Mouse (Mus musculus): ENCODE measurements around the gene Gm27029.
"Not testable (repeated sequence)": the region's sequence is repeated elsewhere in the genome, so short reads cannot be mapped to it uniquely, and the experiment has no call there.

The Gm27029 gene

DNA sequence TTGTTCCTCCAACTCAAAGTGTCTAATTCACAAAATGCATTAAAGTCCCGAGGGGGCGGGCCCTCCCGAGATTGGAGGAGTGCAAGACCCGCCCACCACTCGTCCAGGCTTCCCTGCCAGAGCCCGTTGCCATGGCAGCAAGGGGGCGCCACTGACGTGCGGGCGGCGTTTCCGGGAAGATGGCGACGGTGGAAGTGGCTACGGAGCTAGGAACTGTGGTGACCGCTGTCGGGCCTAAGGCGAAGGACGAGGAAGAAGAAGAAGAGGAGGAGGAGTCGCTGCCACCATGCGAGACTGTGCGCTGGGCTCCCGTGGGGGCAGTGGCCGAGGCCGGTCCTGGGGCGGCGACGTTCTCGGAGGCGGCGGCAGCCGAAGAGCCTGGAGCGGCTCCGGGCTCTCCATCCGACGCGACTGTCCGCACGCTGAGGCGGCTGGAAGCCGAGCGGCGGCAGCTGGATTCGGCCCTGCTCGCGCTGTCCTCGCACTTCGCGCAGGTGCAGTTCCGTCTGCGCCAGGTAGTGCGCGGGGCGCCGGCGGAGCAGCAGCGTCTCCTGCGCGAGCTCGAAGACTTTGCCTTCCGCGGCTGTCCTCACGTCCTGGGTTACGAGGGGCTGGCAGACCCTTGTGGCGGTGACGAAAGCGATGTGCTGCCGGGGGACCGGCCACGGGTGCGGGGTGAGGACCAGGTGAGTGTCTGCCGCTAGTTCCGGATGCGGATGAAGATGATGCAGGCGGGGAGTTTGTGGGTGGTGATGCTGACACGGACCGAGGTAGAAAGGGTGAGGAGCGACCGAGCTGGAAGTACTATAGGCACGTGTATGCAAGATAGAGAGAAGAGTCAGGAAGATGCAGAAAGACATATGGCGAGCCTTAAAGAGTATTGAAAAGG lies 573 bp upstream of the Gm27029 start, which contains the start of the genes Rundc1 and Ptges3l:
Rundc1 (plus strand) TSS at position 161 of the 889 bp plus-strand sequence.
Ptges3l (minus strand) TSS at position 409 of the 889 bp plus-strand sequence.
- peak; percentile 98 to 99 for DNase-seq (ENCODE audit: low spot score in 2 of 2)

DNA sequence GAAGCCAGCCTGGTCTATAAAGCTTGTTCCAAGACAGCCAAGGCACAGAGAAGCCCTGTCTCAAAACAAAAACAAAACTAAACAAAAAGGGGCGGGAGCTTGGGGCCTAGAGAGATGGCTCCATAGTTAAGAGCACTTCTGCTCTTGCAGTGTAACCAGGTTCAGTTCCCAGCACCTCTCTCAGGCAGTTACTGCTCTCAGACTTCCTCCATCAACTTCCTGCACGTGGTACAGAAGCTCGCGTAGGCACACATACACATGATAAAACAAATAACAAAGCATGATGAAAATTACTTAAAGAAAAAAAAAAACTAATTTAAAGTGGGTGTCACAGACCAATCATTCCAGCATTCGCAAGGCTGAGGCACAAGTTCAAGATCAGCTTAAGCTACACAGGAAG lies 4.4 kb downstream of the Gm27029 start:
- DNase-seq (ENCODE audit: low spot score in 2 of 2): no peak

DNA sequence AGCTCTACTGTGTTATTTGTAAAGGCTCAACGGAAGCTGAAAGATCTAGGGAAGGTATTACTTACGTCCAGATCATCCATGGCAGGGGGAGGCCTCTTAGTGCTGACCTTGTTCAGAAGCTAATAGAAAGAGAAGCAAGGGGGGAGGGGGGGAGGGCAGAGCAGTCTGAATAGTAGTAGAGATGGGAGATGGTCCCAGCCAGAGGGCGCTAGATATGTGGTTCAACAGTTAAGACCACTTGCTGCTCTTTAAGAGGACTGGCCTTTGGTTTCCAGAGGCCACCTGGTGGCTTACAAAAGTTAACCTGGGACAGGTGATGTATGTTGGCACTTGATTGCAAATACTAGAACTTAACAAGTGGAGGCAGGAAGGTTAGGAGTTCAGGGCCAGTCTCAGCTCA lies 5.0 kb downstream of the Gm27029 start:
- DNase-seq (ENCODE audit: low spot score in 2 of 2): no peak

DNA sequence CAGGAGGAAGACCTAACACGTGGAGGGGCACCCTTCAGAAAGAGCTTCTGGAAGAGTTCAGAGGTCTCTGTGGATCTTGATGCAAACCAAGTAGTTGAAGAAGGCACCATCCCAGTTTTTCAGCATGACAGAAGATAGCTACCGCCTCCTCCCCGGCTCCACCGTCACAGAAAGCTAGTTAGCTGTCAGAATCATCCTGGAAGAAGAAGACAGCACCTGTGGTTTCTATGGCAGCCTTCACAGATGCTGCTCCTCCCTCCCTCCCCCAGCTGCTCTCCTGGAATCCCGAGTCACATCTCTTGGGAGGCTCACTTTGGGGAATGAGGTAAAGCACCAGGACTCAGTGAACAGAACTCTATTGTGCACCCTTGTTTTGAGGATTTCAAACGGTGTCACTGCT lies 5.6 kb downstream of the Gm27029 start:
- DNase-seq (ENCODE audit: low spot score in 2 of 2): no peak

DNA sequence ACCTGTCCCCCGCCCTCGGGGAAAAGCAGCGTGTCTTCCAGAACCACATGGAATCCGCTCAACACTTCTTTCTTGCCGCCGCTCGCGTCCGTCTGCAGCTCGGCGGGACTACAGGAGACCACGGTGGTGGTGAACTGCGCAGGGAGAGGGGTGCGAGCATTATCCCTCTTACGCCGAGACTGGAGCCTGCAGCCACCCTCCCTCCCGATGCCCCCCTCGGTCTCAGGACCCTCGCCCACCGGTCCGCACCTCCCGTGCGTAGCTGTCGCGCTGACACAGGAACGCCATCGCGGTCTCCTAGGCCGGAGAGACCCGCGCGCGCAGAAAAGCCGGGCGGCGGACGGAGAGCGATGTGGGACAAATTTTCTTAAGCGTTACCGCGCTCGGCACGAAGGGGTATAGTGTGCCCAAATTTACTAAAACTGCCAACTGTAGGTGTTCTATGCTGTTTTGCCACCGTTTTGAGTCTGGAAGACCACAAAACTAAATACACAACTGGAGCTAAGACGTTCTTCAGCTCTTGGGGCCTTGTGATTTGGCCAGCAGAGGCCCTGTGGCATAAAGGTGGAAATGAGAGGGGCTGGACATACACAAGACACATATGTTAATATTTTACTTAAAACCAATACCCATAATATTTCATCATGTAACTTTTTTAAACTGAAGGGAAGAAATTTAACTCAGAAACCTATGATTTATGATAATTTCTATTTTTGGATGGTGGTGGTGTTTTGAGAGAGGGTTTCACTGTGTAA lies 7.3 kb downstream of the Gm27029 start, which contains the start of gene Aarsd1:
Aarsd1 (minus strand) TSS at position 515 of the 755 bp plus-strand sequence.
- peak; percentile 83 for DNase-seq (ENCODE audit: low spot score in 2 of 2)

DNA sequence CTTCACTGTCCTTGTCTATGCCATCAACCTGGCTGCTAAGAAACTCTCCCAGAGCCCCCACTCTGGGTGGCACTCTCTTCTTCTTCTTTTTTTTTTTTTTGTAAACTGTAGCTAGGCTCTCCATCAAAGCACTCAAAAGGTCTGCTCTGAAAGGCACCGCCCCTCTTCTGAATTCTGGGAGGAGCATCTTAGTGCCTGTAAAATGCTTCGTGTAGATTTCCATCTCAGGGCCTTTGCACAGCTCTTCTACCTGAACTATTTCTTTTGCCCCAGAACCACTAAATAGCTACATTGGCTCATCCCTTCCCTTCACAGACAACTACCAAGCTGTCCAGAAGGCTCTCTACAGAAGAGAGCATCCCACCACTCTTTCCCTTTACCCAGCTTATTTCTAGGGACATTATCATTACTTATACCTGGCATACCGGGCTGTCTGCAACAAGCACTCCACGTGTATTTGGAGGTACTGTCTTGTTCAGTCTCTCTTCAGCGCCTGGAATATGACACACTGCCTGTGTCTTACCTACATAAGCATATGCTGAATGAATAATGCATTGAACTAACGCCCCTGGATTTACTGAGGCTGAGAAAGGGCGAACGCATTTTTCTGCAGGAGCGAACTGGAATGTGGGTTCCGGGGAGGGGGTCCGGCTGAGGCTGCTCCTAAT lies 8.0 kb downstream of the Gm27029 start:
- no peak for DNase-seq (ENCODE audit: low spot score in 2 of 2)

DNA sequence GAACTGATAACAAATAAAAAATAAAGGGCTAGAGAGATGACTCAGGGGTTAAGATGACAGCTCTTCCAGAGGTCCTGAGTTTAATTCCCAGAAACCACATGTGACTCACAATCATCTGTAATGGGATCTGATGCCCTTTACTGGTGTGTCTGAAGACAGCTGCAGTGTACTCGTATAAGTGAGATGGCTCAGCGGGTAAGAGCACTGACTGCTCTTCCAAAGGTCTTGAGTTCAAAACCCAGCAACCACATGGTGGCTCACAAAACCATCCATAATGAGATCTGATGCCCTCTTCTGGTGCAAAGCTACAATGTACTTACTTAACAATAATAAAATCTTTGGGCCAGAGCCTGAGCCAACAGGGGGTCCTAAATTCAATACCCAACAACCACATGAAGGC lies 9.3 kb downstream of the Gm27029 start:
- DNase-seq (ENCODE audit: low spot score in 2 of 2): no peak

DNA sequence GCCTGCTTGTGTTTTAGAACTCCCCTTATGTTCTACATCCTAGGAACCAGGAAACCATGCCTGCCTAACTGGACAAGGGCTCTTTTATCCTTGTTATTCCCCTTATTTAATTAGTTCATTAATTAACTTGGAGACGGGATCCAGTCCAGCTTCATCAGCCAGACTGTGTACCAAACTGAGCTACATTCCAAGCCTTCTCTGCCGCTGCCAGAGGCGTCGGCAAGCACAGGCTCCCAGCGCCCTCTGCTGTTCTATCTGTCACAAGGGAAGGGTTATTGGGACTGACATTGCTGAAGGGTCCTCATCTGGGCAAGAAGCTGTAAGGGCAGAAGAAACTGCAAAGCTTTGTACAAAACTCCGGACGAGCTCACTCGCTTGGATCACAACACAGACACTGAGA lies 29.5 kb downstream of the Gm27029 start:
- peak; percentile 47 to 69 for DNase-seq (ENCODE audit: low spot score in 2 of 2)

DNA sequence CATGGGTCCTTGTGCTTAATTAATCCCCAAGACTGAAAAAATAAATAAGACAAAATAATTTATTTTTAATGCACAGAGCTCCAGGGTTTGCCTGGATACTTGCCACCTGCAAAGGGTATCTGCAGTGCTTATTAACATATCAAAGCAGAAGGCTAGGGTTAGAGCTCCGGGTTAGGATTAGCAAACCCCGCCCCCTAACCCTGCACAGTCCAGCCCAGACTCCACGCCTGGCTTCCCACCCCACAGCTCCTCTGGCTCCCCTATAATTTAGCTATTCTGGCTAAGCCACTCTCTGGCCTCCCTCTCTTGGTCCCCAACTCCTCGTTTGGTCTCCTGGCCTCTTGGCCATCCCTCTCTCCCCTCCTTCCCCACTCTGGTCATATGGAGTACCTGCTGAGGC lies 42.8 kb downstream of the Gm27029 start:
- no peak for DNase-seq (ENCODE audit: low spot score in 2 of 2)

DNA sequence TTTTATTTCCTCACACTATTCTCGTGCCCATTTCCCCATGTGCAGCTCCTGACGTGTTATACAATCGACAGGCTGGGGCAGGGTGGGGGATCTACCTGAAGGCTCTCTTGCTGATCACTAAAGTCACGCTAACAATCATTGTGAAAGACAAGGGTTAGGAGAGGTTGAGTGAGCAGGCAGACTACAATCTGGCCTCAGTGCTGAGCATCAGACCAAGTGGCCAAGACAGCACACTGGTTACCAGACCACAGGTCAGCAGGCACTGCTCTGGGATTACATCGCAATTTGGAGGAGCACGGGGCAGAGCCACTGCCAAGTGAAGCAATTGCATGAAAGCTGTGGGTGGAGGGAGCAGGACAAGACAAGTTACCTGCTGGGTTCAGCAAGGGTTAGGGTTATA lies 45.7 kb downstream of the Gm27029 start:
- peak in 1 of 2 experiments; percentile 40 for DNase-seq (ENCODE audit: low spot score in 2 of 2)

DNA sequence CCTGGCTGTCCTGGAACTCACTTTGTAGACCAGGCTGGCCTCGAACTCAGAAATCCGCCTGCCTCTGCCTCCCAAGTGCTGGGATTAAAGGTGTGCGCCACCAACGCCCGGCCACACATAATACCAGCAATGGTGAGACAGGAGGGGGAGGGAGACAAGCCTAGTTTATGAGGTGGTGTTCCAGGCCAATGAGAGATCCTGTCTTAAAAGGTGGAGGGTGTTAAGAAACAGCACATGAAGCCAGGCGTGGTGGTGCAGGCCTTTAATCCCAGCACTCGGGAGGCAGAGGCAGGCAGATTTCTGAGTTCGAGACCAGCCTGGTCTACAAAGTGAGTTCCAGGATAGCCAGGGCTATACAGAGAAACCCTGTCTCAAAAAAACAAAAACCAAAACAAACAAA lies 46.4 kb downstream of the Gm27029 start:
- DNase-seq (ENCODE audit: low spot score in 2 of 2): not testable (repeated sequence)

DNA sequence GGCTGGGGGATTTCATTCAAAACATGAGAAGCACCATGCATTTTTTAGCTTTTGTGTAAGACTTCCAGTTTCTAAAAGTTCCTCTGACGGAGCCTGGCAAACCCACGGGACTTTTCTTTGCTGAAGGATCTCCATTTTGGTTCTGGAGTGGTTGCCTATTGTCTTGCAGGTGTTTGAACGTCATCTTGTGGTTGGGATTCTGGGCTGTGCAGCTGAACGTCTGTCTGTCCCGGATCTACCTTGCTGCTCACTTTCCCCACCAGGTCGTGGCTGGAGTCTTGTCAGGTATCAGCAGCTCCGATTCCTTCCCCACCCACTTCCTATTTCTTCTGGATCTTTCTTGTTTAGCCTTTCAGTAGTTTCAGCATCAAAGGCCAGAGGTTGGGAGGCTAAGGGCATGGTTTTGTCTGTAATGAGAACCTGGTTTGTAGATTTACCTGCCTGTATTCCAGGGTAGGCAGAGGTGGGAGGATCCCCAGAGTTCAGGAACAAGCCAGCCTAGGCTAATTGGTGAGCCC lies 50.1 kb downstream of the Gm27029 start:
- no peak for DNase-seq (ENCODE audit: low spot score in 2 of 2)

DNA sequence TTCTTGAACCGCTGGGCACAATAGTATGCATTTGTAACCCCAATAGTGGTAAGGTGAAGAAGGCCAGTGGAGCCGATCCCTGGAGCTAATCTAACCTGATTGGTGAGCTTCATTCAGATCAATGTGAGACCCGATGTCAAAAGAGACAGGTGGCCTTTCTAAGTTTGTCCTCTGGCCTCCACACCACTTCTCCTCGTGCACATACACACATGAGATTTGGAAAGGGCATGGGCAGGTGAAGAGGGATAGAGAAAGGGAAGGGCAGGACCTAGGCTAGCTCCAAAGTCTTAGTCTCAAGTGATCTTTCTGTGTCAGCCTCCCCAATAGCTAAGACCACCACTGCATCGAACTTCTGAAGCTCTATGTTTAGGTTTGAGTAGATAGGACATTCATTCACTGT lies 54.5 kb downstream of the Gm27029 start:
- no peak for DNase-seq (ENCODE audit: low spot score in 2 of 2)

DNA sequence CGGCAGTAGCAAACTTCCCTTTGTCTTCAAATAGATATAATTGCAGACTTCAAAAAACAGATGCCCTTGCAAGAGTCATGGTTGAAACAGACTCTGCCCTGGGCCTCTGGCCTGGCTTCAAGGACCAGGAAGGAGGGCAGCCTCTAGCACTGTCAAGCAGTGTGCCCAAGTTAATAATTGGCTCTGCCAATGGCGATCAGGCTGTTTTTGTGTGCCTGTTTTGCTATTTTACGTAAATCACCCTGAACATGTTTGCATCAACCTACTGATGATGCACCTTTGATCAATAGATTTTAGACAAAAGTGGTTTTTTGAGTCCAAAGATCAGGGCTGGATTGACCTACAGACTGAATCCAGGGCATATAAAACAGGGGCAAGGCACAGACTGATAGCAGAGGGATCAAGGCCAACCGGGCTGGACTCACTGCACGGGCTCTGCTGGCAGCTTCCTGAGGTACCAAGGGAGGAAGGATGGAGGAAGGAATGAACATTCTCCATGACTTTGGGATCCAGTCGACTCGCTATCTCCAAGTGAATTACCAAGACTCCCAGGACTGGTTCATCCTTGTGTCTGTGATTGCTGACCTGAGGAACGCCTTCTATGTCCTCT lies 57.2 kb downstream of the Gm27029 start, which contains the start of gene G6pc:
G6pc (plus strand) TSS at position 236 of the 610 bp plus-strand sequence.
- DNase-seq (ENCODE audit: low spot score in 2 of 2): no peak

DNA sequence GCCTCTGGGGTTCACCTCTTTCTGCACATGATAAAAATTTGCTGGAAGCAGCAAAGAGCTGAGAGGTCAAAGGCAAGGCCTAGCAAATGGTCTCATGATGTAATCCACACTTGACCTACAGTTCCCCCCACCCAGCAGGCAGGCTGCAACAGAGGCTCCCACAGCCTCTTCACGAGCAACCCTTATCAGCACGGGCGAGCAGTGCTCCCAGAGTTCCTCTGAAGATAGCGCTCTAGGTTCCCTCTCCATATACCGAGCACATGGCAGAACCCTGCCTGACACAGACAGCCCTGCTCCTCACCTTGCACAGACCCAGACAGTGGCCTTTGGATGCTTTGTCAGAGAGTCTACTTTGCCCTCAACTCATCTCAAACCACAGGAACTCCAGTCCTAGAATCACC lies 60.1 kb downstream of the Gm27029 start:
- no peak for DNase-seq (ENCODE audit: low spot score in 2 of 2)

DNA sequence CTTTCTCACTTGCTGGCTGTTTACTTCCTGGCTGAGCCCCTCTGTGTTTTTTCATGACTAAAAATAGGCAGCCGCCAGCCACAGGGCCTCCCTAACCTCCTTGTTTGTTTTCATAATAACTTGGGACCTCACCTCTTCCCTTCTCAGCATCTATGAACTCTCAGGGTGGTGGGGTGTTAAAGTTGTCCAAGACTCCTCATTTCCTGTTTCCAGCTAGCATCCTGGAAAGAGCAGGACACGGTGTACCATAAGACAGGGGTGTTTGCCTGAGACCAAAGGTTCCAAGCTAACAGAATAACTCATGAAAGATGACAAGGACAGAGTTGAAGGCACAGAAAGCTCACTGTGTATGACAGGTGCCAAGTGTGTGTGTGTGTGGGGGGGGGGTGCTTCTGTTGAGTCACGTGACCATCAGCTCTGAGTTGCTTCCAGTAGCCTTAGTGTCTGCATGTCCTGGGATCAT lies 63.9 kb downstream of the Gm27029 start:
- no peak for DNase-seq (ENCODE audit: low spot score in 2 of 2)

DNA sequence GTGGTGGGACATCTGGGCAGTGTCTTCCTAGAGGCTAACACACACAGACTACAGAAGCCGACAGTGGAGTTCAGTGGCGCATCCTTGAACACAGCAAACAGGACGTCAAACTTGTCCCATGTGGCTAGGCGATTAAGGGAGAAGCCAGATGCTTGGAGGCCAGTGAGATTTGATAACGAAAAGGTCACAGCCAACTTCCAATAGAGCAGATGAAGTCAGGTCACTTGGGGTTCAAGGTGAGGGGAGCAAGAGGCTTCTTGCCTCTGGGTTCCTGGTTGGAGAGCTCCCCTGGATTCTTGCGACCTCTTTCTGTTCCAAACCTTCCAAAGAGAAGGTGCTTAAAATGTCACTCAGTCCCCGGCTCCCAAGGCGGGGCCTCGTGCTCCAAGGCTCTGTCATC lies 64.8 kb downstream of the Gm27029 start:
- DNase-seq (ENCODE audit: low spot score in 2 of 2): no peak

DNA sequence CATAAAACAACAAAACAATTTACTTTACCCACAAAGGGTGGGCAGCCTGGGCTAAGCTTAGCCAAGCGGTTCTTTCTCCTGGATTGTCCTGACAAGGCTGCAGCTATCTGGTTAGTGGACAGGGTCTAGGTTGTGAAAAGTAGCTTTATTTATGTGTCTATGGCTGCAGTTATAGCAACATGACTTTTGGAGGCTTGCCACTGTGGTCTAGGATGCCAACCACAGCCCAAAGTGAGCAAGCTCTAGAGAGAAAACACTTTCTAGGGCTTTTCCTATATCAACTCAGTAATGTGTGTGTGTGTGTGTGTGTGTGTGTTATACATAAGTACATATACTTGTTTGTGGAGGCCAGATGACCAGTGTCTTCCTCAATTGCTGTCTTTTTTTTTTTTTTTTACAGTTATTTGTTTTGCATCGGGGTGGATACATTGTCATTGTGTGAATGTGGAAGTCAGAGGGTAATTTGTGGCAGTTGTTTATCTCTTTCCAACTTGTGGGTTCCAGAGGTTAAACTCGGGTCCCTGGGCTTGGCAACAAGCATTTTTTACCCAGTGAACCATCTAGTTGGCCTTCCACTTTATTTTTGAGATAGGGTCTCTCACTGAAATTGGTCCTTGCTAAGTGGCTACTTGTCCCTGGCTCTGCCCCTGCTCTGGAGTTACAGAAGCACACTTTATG lies 67.0 kb downstream of the Gm27029 start:
- no peak for DNase-seq (ENCODE audit: low spot score in 2 of 2)
